Mouse (Mus musculus) right cerebral cortex, postnatal 14 days (tissue): ENCODE results near the gene Igfbp1.

Experiments used
- DNase-seq: peaks from one replicate; pipeline ENCODE4 v3.0.0; 2022

Igfbp1 gene

GRCm38 (mm10) chr11:7197491-7197941 is at the start of gene Igfbp1:
Gene Igfbp1, plus strand, starts transcription at chr11:7197782.
- no peak for DNase-seq

DNA sequence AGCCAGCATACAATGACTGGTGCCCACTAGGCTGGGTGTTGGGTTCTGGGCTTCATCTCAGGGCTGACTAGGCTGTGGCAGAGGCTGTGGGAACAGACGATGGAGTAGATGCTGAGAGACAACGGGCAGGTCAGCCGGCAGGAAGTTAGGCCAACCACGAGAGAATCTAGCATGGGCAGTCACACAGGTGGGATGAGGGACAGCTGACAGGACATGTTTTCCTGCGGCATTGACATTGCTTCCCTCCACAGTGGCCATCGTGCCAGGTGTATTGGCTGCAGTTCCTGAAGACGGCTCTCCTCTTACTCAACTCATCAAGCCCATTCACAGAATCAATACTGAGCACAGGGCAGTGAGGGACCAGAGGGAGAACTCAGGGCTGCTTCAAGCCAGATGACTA is 49.6 kb upstream of the Igfbp1 start:
- no peak for DNase-seq

DNA sequence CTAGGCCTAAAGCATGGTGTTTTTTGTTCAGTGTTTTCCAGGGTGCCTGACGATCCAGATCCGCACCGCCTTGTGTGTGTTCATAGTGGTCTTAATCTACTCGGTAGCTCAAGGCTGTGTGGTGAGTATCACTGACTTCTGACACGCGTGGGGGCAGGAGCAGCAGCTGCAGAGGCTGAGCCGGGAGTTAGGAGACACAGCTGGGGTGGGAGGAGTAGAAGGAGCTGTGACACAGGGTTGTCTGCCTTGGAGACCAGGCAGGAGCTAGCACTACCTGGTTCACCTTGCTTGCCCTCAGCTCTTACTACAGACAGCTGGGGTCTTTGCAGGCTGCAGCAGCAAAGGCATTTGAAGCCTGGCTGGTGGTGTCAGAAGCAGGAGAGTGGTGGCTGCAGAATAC is 48.1 kb upstream of the Igfbp1 start:
- no peak for DNase-seq

DNA sequence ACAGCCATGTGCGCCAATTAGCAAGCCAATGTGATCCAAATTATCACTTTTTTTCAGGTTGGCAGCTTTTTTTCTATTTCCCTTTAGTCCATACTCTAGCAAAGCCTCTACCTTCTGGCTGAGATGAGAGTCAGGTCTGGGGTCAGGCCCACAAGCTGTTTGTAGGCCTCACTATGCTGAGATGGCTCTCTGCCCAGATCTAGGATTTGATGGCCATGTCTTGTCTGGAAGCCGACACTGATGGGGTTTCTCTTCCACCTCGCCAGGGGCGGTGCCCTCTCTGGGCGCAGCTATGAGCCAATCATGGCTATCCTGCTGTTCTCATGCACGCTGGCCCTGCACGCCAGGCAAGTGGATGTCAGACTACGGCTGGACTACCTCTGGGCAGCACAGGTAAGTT is 47.1 kb upstream of the Igfbp1 start:
- no peak for DNase-seq

- no peak for DNase-seq
Observed at GRCm38 (mm10) chr11:7152371-7152770, 45.2 kb upstream of the Igfbp1 start.

DNA sequence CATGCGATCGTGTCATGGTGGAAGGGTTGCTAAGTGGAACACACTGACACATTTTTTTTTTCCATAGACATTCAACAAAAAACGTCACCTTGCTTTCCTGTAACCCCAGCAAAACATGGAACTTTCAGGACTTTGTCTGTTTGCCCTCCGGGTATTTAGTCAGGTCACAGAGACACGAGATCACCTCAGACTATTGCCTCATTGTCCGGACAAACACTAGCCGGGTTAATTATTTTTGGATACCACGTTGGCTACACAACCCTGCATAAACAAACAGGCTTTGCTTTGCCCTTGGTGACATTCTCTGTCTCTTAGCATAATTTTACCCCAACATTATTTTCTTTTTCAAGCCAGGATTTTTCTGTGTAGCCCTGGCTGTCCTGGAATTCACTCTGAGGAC is 44.5 kb upstream of the Igfbp1 start:
- no peak for DNase-seq

GRCm38 (mm10) chr11:7156427-7156826 is 41.2 kb upstream of the Igfbp1 start:
- no peak for DNase-seq

- DNase-seq = no peak
Observed at GRCm38 (mm10) chr11:7158196-7158595, 39.4 kb upstream of the Igfbp1 start.

DNA sequence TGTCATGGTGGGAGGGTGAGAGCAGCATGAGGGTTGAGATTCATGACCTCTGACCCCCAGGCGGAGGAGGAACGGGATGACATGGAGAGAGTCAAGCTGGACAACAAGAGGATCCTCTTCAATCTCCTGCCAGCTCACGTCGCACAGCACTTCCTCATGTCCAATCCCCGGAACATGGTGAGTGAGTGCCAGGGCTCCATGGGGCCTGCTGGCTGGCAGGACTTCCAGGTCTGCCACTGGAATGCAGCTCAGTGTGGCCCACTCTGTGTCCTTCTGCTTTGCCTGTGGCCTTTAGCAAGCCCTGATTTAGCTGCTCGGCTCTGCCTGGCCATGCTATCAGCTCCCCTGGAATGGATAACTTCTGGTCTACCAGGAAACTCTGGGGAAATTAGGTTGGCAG is 37.4 kb upstream of the Igfbp1 start:
- DNase-seq = no peak

- DNase-seq = no peak
Observed at GRCm38 (mm10) chr11:7160637-7161101, 36.9 kb upstream of the Igfbp1 start.

DNA sequence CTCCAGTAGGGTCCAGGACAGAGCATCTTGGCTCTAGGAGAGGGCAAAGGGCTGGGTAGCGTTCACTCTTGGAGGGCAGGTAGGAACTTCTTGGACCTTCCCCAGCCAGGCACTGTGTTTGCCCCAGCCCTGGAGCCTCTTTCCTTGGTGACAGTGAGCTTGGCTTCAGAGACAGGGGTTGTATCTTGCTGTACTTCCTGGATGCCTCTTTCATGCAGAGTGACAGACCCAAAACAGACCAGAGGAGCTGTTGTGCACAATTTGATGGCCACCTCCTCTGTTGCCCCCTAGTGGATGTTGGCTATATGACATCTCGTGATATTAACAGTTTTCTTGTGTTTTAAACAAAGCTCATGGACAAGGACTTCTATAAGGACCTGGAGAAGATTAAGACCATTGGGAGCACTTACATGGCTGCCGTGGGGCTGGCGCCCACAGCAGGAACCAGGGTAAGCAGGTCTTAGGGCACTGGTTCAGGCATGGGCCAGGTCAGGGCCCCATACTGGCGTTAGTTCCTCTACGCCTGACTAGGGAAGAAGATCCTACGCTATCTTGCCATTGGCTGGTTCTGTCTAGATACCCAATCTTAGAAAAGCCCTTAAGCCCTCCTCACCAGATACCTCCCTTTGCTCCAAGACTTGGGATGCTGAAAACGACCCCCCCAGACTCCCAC is 35.9 kb upstream of the Igfbp1 start:
- no peak for DNase-seq

DNA sequence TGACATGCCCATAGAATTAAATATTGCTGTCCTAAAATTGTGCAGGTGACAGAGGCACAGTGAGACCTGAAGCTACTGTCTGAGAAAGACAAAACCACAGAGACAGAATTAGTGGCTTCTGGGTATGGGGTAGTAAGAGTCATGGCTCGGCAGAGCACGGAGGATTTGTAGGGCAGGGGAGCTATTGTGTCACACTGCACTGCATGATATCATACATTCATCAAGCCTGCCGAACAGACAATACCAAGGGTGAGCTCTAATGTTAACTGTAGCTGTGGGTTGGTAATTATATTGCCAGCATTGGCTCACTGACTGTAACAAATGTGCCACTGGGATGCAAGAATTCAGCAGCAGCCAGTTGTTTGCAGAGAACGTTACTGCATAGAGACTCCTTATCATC is 33.2 kb upstream of the Igfbp1 start:
- no peak for DNase-seq

DNA sequence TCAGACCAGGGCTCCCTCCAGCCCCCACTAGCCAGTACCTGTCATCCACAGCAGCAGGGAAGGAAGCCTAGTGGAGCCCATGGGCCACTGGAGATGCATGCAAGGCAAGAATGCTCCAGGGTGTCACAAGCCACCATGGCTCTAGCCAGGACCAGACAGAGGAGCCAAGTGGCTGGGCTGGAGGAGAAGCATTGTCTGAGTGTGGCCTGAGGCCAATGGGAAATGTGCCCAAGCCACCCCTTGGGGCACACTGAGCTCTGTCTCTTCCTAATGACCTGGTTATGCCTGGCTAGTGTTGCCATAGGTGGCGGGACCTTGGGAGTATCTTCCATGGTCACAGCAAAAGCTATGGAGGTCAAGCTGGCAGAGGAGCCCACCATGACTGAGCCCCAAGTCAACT is 27.9 kb upstream of the Igfbp1 start:
- DNase-seq = no peak

DNA sequence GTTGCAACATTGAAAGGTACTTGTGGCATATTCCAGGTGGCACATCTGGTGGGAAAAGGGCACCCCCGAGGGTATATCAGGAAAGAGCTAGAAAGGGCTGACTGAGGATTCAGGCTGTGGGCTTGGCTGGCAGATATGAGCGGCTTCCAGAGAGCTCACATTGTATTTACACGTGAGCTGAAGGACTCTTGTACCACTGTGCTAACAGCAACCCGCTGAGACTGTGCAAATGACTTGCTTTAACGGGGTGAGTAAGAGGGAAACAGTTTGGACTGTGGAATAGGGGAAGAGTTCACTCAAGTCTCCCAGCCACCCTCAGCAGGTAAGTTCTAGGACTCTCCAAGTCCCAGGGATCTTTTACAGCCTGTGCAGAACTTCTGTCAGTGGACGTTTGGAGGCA is 23.9 kb upstream of the Igfbp1 start:
- no peak for DNase-seq

GRCm38 (mm10) chr11:7178724-7179123 is 18.9 kb upstream of the Igfbp1 start:
- DNase-seq = no peak

GRCm38 (mm10) chr11:7179276-7179675 is 18.3 kb upstream of the Igfbp1 start:
- DNase-seq = no peak

DNA sequence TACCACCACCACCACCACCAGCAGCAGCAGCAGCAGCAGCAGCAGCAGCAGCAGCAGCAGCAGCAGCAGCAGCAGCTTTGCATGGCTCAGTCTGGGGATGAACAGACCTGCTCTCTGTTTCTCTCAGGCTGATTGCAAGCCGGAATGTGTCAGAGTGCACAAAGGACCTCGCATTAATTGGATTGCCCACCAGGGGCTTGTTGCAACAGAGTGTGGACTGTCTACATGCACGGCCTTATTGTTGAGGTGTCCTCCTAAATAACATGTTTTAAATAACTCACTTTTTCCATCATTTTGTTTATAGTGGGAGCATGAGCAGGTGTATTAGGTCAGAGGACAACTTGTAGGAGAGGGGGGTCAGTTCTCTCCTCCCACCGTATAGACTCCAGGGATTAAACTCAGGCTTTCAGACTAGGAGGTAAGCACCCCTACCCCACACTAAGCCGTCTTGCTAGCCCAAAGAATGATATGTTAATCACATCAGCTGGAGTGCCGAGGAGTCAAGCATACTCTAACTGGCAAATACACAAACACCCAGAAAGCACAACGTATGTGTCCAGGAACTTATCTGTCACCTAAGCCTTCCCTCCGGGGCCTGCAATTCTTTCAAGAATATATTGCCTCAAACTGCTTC is 15.1 kb upstream of the Igfbp1 start:
- DNase-seq = no peak

DNA sequence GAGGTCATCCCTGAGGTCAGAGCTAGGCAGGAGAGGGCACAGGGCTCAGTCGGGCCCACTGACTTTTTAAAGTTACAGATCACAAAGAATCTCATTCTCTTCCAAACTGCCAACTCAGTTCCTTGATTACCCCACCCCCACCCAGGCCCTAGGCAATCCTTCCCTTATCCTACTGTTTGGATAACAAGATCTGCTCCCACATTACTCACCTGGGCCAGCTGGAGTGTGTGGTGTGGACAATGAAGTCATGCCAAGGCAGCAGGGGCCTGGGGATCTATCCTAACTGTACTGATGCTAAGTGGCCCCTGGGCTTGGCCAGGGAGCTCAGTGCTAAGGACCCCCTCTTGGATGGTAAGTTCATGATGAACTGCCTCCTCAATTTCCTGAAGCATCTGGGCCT is 13.2 kb upstream of the Igfbp1 start:
- DNase-seq = no peak

DNA sequence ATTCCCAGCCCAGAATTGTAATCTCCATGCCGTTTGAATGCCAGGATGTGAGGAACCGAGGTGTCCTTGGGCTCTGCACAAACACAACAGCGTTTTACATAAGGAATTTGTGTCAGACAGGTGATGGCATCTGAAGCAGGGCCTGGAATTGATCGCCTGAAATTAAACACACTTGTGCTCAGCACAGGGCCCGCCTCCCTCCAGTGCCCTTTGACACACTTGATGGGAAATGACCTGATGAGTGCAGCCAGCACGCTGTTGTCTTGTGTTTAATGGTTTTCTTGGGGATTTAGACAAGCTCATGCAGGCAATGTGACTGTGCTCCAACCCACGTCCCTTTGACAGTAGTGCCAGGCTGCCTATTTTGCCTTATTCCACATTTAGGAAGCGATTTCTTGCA is 10.1 kb upstream of the Igfbp1 start:
- DNase-seq = no peak

DNA sequence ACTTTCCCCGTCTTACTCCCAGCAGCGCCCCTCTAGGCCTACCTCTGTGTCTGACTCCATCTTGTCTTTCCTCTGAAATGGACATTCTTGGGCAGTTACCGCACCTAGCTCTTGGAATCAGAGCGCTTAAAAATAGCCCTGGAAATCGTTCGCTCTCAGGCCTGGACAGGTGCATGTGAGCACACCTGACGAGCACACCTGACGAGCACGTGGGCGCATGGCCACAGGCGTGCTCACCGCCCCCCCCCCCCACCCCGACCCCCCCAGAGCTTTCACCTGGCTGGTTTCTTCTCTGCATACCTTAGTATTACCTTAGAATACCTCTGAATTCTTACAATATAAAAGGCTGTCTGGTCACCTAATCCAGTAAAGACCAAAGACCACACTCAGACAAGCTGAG is 9.1 kb upstream of the Igfbp1 start, which contains the start of gene Gm11985:
Gene Gm11985 (minus strand): TSS at position 101 of the 400 bp plus-strand sequence.
- DNase-seq = no peak

DNA sequence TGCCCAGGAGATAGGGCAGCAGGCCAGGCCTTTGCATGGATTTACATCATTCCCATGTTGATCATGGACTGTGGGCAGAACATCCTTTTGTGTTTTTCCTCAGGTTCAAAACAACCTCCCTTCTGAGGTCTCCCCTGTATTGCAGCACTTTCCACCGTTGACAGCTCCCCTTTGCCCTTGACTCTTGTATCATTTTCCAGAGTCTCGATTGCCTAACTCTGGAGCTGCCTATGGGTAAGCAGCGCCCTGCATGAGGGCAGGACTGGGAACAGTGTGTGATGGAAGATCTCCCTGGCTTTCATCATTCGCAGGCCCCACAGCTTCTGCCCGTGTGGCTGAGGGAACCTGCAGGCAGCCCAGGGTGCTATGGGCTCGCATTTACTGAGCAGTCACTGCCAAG is 4.9 kb upstream of the Igfbp1 start:
- DNase-seq = no peak

- no peak for DNase-seq
Observed at GRCm38 (mm10) chr11:7193134-7193533, 4.4 kb upstream of the Igfbp1 start.

- no peak for DNase-seq
Observed at GRCm38 (mm10) chr11:7194432-7195311, 2.9 kb upstream of the Igfbp1 start.

DNA sequence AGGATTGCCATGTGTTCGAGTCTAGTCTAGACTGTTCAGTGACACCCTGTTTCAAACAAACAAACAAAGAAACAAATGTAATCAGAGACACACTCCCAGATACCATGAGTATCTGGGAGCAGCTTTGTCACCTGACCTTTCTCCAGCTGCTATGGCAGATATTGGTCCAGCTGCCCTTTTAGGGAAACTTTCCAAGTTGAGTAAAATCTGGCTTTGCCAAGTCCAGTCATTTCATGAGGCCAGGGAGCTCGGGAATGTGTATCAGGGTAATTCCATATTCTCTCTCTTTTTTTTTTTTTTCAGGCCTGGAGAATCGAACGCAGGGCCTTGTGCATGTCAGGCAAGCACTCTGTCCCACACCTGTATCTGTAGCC is 2.3 kb upstream of the Igfbp1 start:
- no peak for DNase-seq
